Mouse (Mus musculus): ENCODE measurements at regions not wholly inside any gene's neighbourhood (a gene's known extent, or its start where the extent isn't known, plus 50 kb on each side); places are given as distances from the start of the nearest gene placed in this dataset.

DNA sequence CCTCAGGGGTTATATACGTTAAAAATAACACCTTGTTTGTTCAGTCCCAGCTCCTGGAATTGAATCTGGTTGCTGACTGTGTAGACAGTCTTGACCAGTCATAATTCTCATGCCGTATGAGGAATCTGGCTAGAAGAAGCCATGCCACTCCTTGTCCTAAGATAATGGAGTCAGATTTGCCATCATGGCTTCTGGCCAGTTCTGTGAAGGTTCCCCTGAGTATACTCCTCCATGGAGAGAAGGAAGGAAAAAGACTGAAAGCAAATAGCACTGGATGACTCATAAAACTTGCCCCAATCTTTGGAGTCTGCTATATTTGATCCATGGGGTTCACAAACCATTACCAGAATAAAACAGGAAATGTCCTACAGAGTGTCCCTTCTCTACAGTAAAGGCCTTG is 208.0 kb downstream of the Fam76b start:
- DNase-seq = no peak
- TF ChIP-seq CTCF (IDR thresholded peaks at IDR 0.05; ENCODE audit: borderline replicate concordance, control insufficient read depth, extremely low read depth, insufficient read depth, low read length, poor library complexity) (no peak), POLR2A (IDR thresholded peaks at IDR 0.05; ENCODE audit: control insufficient read depth, extremely low read depth, insufficient read depth, low read length, poor library complexity) (no peak)
- H3K36me3 ChIP-seq (ENCODE audit: control insufficient read depth, insufficient read depth, low read length) = no peaks in the 10 kb centered on the region
- over 99% methylated on average over 2 of the region's 2 CpGs for WGBS
- no peaks in the 10 kb centered on the region for H3K27me3 ChIP-seq (ENCODE audit: control insufficient read depth, insufficient read depth, low read length)
- no peak overlapping the region for H3K4me3 ChIP-seq (ENCODE audit: control insufficient read depth, insufficient read depth, low read length)
- H3K27ac ChIP-seq (ENCODE audit: control insufficient read depth, insufficient read depth, low read length) = no peak overlapping the region
- no peaks in the 10 kb centered on the region for H3K4me1 ChIP-seq (replicated peaks; ENCODE audit: control insufficient read depth, insufficient read depth, low read length)

- Histone ChIP-seq H3K27me3 (ENCODE audit: control insufficient read depth, insufficient read depth, low read length) (no peaks in the 10 kb centered on the region), H3K27ac (ENCODE audit: control insufficient read depth, insufficient read depth, low read length) (no peak overlapping the region), H3K4me3 (ENCODE audit: control insufficient read depth, insufficient read depth, low read length) (no peak overlapping the region), H3K4me1 (replicated peaks; ENCODE audit: control insufficient read depth, insufficient read depth, low read length) (no peaks in the 10 kb centered on the region), H3K36me3 (ENCODE audit: control insufficient read depth, insufficient read depth, low read length) (no peaks in the 10 kb centered on the region)
- 92% methylated on average over 2 of the region's 2 CpGs for WGBS
- TF ChIP-seq POLR2A (IDR thresholded peaks at IDR 0.05; ENCODE audit: control insufficient read depth, extremely low read depth, insufficient read depth, low read length, poor library complexity) = no peak
- no peak for TF ChIP-seq CTCF (IDR thresholded peaks at IDR 0.05; ENCODE audit: borderline replicate concordance, control insufficient read depth, extremely low read depth, insufficient read depth, low read length, poor library complexity)
- no peak for DNase-seq
These were observed 214.5 kb downstream of the Fam76b start for GRCm38 (mm10) chr9:14041900-14042435.

- Histone ChIP-seq H3K4me1 (replicated peaks; ENCODE audit: control insufficient read depth, insufficient read depth, low read length) (no peaks in the 10 kb centered on the region), H3K27ac (ENCODE audit: control insufficient read depth, insufficient read depth, low read length) (no peak overlapping the region), H3K27me3 (ENCODE audit: control insufficient read depth, insufficient read depth, low read length) (no peaks in the 10 kb centered on the region), H3K4me3 (ENCODE audit: control insufficient read depth, insufficient read depth, low read length) (no peak overlapping the region), H3K36me3 (ENCODE audit: control insufficient read depth, insufficient read depth, low read length) (no peaks in the 10 kb centered on the region)
- WGBS = 95% methylated on average over 4 of the region's 4 CpGs
- TF ChIP-seq CTCF (IDR thresholded peaks at IDR 0.05; ENCODE audit: borderline replicate concordance, control insufficient read depth, extremely low read depth, insufficient read depth, low read length, poor library complexity) (no peak), POLR2A (IDR thresholded peaks at IDR 0.05; ENCODE audit: control insufficient read depth, extremely low read depth, insufficient read depth, low read length, poor library complexity) (no peak)
- DNase-seq = no peak
These were observed 220.7 kb downstream of the Fam76b start for GRCm38 (mm10) chr9:14048224-14048623.

DNA sequence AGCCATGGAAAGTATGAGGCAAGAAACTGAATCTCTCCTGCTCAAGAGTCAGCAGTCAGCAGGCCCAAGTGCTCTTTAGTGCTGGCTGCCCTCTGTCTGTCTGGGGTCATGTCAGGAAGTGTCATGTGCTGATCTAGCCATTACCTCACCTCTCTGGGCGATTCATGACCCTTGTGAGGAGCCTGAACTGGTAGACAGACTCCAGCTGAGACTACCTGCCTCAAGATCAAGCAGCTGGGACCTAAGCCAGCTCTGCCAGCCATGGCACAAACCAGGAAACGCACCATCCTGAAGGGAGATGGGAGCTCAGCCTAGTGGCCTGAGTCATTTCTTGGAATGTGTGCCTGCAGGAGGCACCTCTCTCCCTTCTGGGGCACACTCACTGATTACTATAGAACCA is 221.2 kb upstream of the Sesn3 start:
- no peak overlapping the region for H3K4me3 ChIP-seq (ENCODE audit: control insufficient read depth, insufficient read depth, low read length)

GRCm38 (mm10) chr9:14056410-14057172 is 218.3 kb upstream of the Sesn3 start:
- Histone ChIP-seq H3K4me1 (replicated peaks; ENCODE audit: control insufficient read depth, insufficient read depth, low read length) (no peaks in the 10 kb centered on the region), H3K27me3 (ENCODE audit: control insufficient read depth, insufficient read depth, low read length) (no peaks in the 10 kb centered on the region), H3K36me3 (ENCODE audit: control insufficient read depth, insufficient read depth, low read length) (no peaks in the 10 kb centered on the region), H3K4me3 (ENCODE audit: control insufficient read depth, insufficient read depth, low read length) (no peak overlapping the region), H3K27ac (ENCODE audit: control insufficient read depth, insufficient read depth, low read length) (no peak overlapping the region)
- DNase-seq = no peak
- TF ChIP-seq CTCF (IDR thresholded peaks at IDR 0.05; ENCODE audit: borderline replicate concordance, control insufficient read depth, extremely low read depth, insufficient read depth, low read length, poor library complexity) (no peak), POLR2A (IDR thresholded peaks at IDR 0.05; ENCODE audit: control insufficient read depth, extremely low read depth, insufficient read depth, low read length, poor library complexity) (no peak)
- WGBS = 86% methylated on average over 10 of the region's 10 CpGs

More for the DNA sequence above, 221.2 kb upstream of the Sesn3 start:
- Histone ChIP-seq H3K36me3 (ENCODE audit: control insufficient read depth, insufficient read depth, low read length) (no peaks in the 10 kb centered on the region), H3K27me3 (ENCODE audit: control insufficient read depth, insufficient read depth, low read length) (no peaks in the 10 kb centered on the region), H3K27ac (ENCODE audit: control insufficient read depth, insufficient read depth, low read length) (no peak overlapping the region), H3K4me1 (replicated peaks; ENCODE audit: control insufficient read depth, insufficient read depth, low read length) (no peaks in the 10 kb centered on the region)
- no peak for DNase-seq
- no peak for TF ChIP-seq CTCF (IDR thresholded peaks at IDR 0.05; ENCODE audit: borderline replicate concordance, control insufficient read depth, extremely low read depth, insufficient read depth, low read length, poor library complexity)
- no peak for TF ChIP-seq POLR2A (IDR thresholded peaks at IDR 0.05; ENCODE audit: control insufficient read depth, extremely low read depth, insufficient read depth, low read length, poor library complexity)
- 79% methylated on average over 2 of the region's 2 CpGs for WGBS

- Histone ChIP-seq H3K4me1 (replicated peaks; ENCODE audit: control insufficient read depth, insufficient read depth, low read length) (no peaks in the 10 kb centered on the region), H3K4me3 (ENCODE audit: control insufficient read depth, insufficient read depth, low read length) (no peak overlapping the region), H3K27ac (ENCODE audit: control insufficient read depth, insufficient read depth, low read length) (no peak overlapping the region), H3K36me3 (ENCODE audit: control insufficient read depth, insufficient read depth, low read length) (no peaks in the 10 kb centered on the region), H3K27me3 (ENCODE audit: control insufficient read depth, insufficient read depth, low read length) (no peaks in the 10 kb centered on the region)
- 57% methylated on average over 5 of the region's 5 CpGs for WGBS
- TF ChIP-seq POLR2A (IDR thresholded peaks at IDR 0.05; ENCODE audit: control insufficient read depth, extremely low read depth, insufficient read depth, low read length, poor library complexity) (no peak), CTCF (IDR thresholded peaks at IDR 0.05; ENCODE audit: borderline replicate concordance, control insufficient read depth, extremely low read depth, insufficient read depth, low read length, poor library complexity) (no peak)
- DNase-seq = no peak
These were observed 216.2 kb upstream of the Sesn3 start for GRCm38 (mm10) chr9:14058592-14059227.

All from thymus, adult 2 months (tissue).